Mouse (Mus musculus): ENCODE results near the gene Ppp1r37. TPM values are rescaled to one million over a fixed set of nuclear protein-coding genes. Genes with fewer than 3 reads are reported as not detected.

Gene Ppp1r37
- polyA plus RNA-seq, 1 experiment from 2014 or later = 8.3 TPM

DNA sequence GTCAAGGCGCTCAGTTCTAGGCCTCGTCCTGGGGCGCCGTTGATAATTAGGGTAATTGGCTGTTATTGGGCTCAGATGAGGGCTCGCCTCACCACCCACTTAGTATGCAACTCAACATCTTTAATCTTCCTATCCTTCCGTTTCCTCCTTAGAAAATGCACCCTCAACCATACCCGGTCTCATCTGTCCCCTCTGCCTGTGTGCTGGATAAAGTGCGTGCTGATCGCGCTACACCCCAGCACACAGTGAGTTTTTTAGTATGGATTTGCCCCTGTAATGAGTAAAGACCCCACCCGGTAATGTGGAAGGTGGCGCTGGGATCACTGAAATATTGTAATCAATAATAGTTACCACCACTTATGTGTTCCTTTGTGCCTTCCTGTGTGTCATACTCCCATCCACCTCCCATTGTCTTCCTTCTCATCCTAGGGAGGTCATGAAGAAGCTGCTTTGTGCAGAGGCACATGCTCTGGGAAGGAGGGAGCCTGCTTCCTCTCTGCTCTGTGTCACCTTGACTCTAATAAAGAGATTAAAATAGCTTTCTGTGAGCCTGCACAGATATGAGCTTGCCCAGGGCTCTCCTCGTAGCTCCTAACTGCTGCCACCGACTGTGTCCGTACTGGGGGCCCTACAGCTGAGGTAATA is 53.8 kb downstream of the Ppp1r37 start:
- Histone ChIP-seq H3K27me3 (ENCODE audit: insufficient read depth, low read length) (no peaks in the 10 kb centered on the region), H3K27ac (ENCODE audit: low read depth) (peak overlapping the region; percentile 82), H3K9me3 (ENCODE audit: low read length) (no peaks in the 10 kb centered on the region), H3K4me3 (ENCODE audit: low read depth, low read length) (peak overlapping the region; percentile 82), H3K4me1 (ENCODE audit: insufficient read depth) (peaks cover 20% of the 10 kb centered on the region), H3K9ac (replicated peaks) (peak overlapping the region; percentile 75), H3K4me2 (ENCODE audit: low read depth, low read length) (peak overlapping the region; percentile 95), H3K36me3 (replicated peaks; ENCODE audit: insufficient read depth, low read length) (no peaks in the 10 kb centered on the region)
- DNase-seq (no peak), ATAC-seq (peak; percentile 13)
- TF ChIP-seq EP300 (IDR thresholded peaks at IDR 0.05; ENCODE audit: low read depth) (no peak), CTCF (IDR thresholded peaks at IDR 0.05; ENCODE audit: low read depth) (no peak)
- WGBS (ENCODE audit: insufficient replicate concordance) = 3% methylated on average over 15 of the region's 15 CpGs

DNA sequence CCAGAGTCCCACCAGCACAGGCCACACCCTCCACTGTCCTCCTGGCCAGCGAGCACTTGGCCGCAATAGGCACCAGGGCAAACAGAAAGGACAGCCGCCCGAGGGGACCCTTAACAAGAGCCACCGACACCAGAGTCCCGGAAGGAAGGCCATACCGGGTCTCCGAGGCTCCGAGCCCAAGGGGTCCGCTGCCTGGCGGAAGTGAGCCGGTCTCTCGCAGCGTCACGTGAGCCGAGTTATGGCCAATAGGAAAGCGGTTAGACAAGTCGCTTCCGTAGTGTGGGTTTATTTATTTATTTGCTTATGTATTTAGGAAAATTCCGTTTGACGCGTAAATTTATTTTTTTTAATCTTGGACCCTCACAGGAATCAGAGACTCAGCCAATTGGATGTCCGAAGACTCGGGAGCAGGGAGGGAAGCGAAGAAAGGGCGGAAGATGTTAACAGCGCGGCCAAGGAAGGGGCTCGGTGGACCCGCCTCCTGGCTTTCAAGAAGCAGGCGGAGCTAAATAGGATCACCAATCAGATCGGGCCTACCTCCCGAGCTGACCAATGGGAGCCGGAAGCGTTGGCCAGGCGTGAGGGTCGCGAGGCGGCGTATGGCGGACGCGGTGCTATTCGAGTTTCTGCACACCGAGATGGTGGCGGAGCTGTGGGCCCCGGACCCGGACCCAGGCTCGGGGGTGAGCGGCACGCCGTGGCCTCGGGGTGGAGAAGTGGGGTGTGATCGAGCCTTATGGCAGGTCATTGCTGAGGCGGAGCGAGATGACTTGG is 54.5 kb downstream of the Ppp1r37 start, which contains the start of the genes Bloc1s3 and Trappc6a:
Bloc1s3 (minus strand) TSS at position 218 of the 774 bp plus-strand sequence.
Trappc6a (plus strand) TSS at position 246 of the 774 bp plus-strand sequence.
- DNase-seq (peak; percentile 90), ATAC-seq (peak; percentile 95)
- H3K4me2 ChIP-seq (ENCODE audit: low read depth, low read length) = peak within 1 kb of the TSS; percentile 95
- peak within 1 kb of the TSS; percentile 82 for H3K4me3 ChIP-seq (ENCODE audit: low read depth, low read length)
- H3K36me3 ChIP-seq (replicated peaks; ENCODE audit: insufficient read depth, low read length) = no peaks in the 10 kb centered on the region
- H3K4me1 ChIP-seq (ENCODE audit: insufficient read depth) = peaks cover 20% of the 10 kb centered on the region
- H3K27ac ChIP-seq (ENCODE audit: low read depth) = peak within 1 kb of the TSS; percentile 82
- WGBS (ENCODE audit: insufficient replicate concordance) = under 1% methylated on average over 56 of the region's 56 CpGs
- H3K27me3 ChIP-seq (ENCODE audit: insufficient read depth, low read length) = no peaks in the 10 kb centered on the region
- H3K9ac ChIP-seq (replicated peaks) = peak within 1 kb of the TSS; percentile 75
- H3K9me3 ChIP-seq (ENCODE audit: low read length) = no peaks in the 10 kb centered on the region
- no peak; the same call in 1 of the 2 replicates for TF ChIP-seq EP300 (IDR thresholded peaks at IDR 0.05; ENCODE audit: low read depth)
- no peak for TF ChIP-seq CTCF (IDR thresholded peaks at IDR 0.05; ENCODE audit: low read depth)

DNA sequence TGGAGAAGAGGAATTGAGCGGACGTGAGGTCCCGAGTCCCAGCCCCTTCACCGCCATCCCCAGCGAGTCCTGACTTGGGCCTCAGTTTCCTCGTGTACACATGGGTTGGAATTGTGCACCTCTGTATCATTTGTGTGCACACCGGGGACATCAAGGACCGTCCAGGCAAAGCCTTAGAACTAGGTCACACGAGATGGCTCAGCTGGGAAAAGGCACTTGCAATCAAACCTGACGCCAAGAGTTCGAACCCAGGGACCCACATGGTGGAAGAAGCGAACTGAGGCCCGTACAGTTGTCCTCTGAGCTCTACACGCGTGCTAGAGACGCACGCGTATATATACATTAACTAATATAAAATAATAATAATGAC is 55.3 kb downstream of the Ppp1r37 start:
- Histone ChIP-seq H3K36me3 (replicated peaks; ENCODE audit: insufficient read depth, low read length) (no peaks in the 10 kb centered on the region), H3K27ac (ENCODE audit: low read depth) (peak overlapping the region; percentile 82), H3K9me3 (ENCODE audit: low read length) (no peaks in the 10 kb centered on the region), H3K4me2 (ENCODE audit: low read depth, low read length) (peak overlapping the region; percentile 95), H3K27me3 (ENCODE audit: insufficient read depth, low read length) (no peaks in the 10 kb centered on the region), H3K4me1 (ENCODE audit: insufficient read depth) (peaks cover 20% of the 10 kb centered on the region), H3K9ac (replicated peaks) (peak overlapping the region; percentile 75), H3K4me3 (ENCODE audit: low read depth, low read length) (peak overlapping the region; percentile 82)
- no peak for TF ChIP-seq CTCF (IDR thresholded peaks at IDR 0.05; ENCODE audit: low read depth)
- TF ChIP-seq EP300 (IDR thresholded peaks at IDR 0.05; ENCODE audit: low read depth) = no peak
- no peak for ATAC-seq
- WGBS (ENCODE audit: insufficient replicate concordance) = 8% methylated on average over 18 of the region's 18 CpGs
- no peak for DNase-seq

- TF ChIP-seq CTCF (IDR thresholded peaks at IDR 0.05; ENCODE audit: low read depth) (no peak), EP300 (IDR thresholded peaks at IDR 0.05; ENCODE audit: low read depth) (no peak)
- no peaks in the 10 kb centered on the region for H3K27me3 ChIP-seq (ENCODE audit: insufficient read depth, low read length)
- 2% methylated on average over 71 of the region's 71 CpGs for WGBS (ENCODE audit: insufficient replicate concordance)
- peak overlapping the region; percentile 75 for H3K9ac ChIP-seq (replicated peaks)
- ATAC-seq (no peak), DNase-seq (peak; percentile 58)
- peak overlapping the region; percentile 82 for H3K4me3 ChIP-seq (ENCODE audit: low read depth, low read length)
- H3K27ac ChIP-seq (ENCODE audit: low read depth) = no peak overlapping the region
- no peaks in the 10 kb centered on the region for H3K36me3 ChIP-seq (replicated peaks; ENCODE audit: insufficient read depth, low read length)
- H3K4me1 ChIP-seq (ENCODE audit: insufficient read depth) = peaks cover 20% of the 10 kb centered on the region
- H3K9me3 ChIP-seq (ENCODE audit: low read length) = no peaks in the 10 kb centered on the region
- H3K4me2 ChIP-seq (ENCODE audit: low read depth, low read length) = peak overlapping the region; percentile 95
These were observed 55.8 kb downstream of the Ppp1r37 start for GRCm38 (mm10) chr7:19506969-19507611.

GRCm38 (mm10) chr7:19506326-19506725 is 56.5 kb downstream of the Ppp1r37 start:
- Histone ChIP-seq H3K4me1 (ENCODE audit: insufficient read depth) (peaks cover 20% of the 10 kb centered on the region), H3K27me3 (ENCODE audit: insufficient read depth, low read length) (no peaks in the 10 kb centered on the region), H3K27ac (ENCODE audit: low read depth) (no peak overlapping the region), H3K36me3 (replicated peaks; ENCODE audit: insufficient read depth, low read length) (no peaks in the 10 kb centered on the region), H3K9ac (replicated peaks) (no peak overlapping the region), H3K4me3 (ENCODE audit: low read depth, low read length) (no peak overlapping the region), H3K4me2 (ENCODE audit: low read depth, low read length) (peak overlapping the region; percentile 95), H3K9me3 (ENCODE audit: low read length) (no peaks in the 10 kb centered on the region)
- TF ChIP-seq CTCF (IDR thresholded peaks at IDR 0.05; ENCODE audit: low read depth) (peak; percentile 56), EP300 (IDR thresholded peaks at IDR 0.05; ENCODE audit: low read depth) (no peak)
- ATAC-seq (no peak), DNase-seq (no peak)
- WGBS (ENCODE audit: insufficient replicate concordance) = 35% methylated on average over 6 of the region's 6 CpGs
